Mouse (Mus musculus) spleen, postnatal 4 days (tissue): ENCODE measurements around the gene Ube2h.

Experiments used
- DNase-seq, 2 experiments: peaks; one replicate each; pipeline ENCODE4 v3.0.0; 2022; ENCODE audit warnings: low spot score in 2 of 2

The Ube2h gene

GRCm38 (mm10) chr6:30196143-30196542 lies 108.2 kb downstream of the Ube2h start:
- no peak for DNase-seq

DNA sequence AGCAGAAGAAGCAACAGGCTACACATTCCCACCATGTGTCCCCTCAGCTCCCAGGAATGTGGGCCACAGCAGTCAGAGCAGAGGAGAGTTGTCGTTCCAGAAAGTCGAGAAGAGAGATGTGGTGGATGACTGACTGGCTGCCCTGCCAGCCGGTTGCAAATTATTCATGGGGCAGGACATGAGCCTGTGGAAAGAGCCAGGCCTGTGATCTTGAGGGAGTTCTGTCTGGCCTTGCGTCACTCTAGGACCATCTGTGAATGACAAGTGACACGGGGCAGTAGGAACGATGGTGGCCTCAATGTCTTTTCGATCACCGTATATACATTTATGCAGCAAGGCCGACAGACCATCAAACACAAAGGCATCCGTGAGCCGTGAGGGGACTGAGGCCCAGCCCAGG lies 108.7 kb downstream of the Ube2h start:
- DNase-seq: no peak

DNA sequence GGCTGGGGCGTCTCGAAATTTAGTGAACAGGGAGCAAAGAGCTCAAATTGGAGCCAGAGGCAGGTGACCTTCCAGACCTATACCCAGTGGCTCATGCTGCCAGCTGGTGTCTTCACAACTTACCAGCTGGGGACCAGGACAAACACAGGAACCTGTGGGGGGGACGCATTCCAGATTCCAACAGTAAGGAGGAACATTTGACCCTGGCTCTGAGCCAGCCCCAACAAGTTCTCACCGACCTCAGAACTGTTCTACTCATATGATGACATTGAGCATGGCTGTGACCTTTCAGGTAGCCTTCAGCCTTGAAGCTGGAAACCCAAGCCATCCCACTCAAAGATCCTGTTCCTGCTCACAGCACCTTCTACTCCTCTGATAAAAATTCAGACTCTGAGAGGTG lies 120.7 kb downstream of the Ube2h start:
- no peak for DNase-seq

DNA sequence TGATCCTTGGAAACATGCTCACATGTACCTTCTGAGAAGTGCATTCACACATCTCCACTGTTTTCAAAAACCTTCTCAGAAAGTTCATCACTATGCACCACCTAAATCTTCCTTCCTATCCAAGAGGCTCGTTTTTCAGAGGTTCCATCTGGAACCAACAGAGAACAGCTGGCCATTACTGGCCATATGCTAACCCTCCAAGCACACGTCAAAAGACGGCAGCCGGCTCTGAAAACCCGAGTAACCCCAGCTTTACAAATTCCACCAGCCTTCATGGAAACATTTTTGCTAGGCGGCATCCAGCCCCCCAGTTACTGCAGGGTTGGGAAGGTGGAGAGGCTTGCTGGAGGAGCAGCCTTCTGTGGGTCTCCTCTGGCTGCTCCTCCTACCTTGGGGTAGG lies 122.3 kb downstream of the Ube2h start:
- DNase-seq: no peak

DNA sequence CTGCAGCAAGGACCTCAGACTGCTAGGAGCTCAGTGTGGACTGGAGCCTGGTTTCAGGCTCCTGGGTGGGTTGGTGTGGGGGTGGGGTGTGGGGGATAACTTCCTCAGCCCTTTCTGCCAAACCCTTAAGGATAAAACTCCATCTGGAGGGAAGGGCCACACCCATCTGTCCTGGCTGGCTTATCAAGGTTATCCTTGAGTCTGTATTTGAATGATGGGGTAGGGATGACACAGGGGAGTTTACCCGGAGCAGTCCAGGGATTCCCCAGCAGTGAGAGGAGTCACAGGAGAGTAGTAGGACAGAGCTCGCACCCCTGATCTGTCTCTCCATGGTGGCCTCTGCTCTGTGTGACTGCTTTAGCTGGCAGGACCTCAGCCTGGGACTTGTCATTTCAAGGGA lies 124.0 kb downstream of the Ube2h start:
- DNase-seq: no peak

- no peak for DNase-seq
These were observed 125.3 kb downstream of the Ube2h start for GRCm38 (mm10) chr6:30179046-30179445.

DNA sequence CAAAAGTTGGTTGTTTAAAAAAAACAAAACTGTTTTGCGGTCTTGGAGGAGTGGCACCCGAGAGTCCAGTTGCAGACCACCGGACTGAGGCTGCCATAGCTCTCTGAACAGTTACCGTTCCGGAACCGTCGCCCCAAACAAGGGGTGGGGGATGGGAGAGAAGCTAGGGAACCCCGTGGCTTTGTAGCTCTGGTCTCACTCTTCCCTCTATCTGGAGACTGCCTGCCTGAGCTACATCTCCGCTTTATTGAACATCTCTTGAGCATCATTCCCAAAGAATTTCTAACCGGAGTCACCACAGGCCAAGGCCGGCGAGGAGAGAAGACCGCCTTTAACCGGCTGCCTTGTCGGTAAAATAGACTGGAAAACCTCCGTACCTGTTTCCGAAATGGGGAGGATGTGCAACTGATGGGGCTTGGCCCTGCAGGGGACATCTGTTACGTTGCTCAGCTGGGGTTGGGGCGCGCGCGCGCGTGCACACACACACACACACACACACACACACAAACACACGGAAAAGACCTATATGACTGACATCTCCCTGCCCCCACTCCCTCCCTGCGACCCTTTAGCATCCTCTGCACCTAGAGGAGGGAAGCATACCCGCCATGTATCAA lies 126.2 kb downstream of the Ube2h start:
- no peak for DNase-seq

- DNase-seq: no peak
These were observed 127.0 kb downstream of the Ube2h start for GRCm38 (mm10) chr6:30177305-30177704.

DNA sequence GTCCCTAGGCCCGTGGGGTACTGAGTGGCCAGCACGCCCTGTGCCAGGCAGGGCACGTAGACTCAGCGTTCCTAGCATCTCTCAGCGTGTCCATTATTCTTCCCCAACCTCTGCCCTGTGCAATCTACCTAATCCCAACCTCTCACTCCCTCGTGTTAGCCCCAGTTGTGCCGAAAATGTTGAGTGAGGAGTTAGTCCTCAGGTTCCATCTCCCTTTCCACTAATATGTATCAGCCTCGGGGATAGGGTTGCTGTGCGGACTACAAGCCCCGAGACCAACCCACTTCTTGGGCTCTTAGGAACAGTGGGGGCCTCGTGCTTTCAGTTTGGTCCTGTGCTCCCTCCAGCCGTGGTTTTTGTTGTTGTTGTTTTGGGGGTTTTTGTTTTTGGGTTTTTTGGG lies 127.8 kb downstream of the Ube2h start:
- DNase-seq: no peak

DNA sequence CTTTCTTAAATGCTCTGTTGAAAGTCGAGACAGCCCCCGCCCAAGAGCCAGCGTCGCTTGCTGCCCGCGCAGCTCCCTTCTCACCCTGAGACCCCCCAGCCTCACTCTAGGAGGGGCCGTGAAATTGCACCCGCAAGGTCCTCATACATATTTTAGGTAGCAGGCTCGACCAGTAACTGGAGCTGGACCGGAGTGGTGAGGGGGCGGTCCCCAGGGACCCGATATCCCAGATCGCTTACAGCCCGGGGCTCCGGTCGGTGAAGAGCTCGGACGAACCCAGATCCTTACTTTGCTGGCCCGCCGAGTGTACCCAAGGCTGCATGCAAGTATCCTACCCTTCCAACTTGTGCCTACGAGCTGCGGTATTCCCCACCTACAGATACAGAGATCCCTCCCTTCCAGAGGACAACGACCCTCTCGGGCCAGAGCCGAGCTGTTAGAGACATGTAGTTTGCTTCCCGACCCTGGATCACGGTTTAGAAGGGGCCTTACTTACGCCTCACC lies 128.4 kb downstream of the Ube2h start:
- DNase-seq: no peak

DNA sequence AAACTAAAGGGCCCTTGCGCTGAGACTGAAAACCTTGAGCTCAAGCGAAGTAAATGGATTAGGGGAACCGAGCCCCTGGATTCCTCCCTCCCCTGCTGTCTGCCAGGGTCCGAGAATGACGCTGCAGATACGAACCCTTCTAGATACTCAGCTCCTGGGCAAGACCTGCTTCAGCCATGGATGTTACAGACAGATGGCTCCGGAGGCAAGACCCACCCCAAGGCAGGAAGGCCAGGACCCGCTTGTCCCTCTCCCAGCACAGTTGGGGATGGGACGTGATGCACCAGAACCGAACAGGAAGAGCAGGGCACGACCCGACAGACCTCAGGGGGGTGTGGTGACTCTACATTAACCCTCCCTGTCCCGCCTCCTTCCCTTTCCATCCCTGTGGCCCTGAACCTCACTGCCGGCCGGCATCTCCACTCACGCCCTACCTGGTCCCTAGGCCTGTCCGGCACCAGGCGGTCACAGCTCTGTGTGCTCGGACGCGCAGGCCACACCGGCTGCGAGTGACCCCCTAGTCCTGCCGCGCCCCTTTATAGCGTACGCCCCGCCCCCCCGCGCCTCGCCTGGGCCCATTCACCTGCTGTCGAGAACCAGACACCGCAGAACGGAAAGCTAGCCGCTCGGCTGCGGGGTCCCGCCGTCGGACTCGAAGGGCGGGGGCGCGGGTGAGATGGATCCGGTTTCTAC lies 129.0 kb downstream of the Ube2h start:
- DNase-seq: no peak

- DNase-seq: no peak
These were observed 129.7 kb downstream of the Ube2h start for GRCm38 (mm10) chr6:30174461-30175224.

DNA sequence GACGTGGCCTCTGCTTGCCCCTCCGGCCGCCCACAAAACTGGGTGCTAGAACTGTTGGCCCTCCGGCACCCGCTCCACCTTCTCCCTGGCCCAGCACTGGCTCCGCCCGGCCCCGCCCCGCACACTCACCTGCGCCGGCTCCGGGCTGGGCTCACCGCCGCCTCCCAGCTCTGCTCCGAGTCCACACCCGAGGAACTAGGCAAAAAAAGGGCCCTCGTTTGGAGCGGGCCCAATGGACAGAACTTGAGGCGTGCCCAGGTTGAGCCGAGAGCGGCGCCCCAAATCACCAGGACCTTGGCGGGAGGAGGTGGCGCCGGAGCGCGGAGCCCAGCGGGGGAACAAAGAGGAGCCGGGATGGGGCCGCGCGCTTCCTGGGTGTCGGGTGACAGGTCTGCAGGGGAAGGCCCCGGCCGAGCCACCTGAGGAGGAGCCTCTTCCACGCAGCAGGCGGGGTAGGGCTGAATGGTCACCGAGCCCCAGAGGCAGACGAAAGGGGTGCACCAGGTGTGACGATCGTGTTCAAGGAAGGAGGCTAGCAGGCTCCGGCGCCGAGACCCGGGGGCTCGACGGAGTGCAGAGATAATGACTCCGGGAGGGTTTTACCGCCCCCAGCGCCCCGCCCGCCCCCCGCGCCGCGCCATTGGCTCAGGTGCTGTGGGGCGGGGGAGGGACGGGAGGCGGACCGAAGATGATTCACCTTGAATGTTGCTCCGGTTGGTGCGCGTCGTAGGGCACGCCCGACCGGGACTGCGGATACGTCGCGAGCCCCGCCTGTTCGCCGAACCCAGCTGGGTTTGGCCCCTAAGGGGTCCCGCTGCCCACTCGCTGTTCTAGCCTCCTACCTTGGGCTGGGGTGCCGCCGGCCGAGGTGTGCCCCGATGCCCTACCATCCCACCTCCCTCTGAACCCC lies 130.5 kb downstream of the Ube2h start:
- peak in 1 of 2 experiments; percentile 72 for DNase-seq

- DNase-seq: peak in 1 of 2 experiments; percentile 74
These were observed 131.4 kb downstream of the Ube2h start for GRCm38 (mm10) chr6:30172820-30173550.

- no peak for DNase-seq
These were observed 131.9 kb downstream of the Ube2h start for GRCm38 (mm10) chr6:30172441-30172819.

DNA sequence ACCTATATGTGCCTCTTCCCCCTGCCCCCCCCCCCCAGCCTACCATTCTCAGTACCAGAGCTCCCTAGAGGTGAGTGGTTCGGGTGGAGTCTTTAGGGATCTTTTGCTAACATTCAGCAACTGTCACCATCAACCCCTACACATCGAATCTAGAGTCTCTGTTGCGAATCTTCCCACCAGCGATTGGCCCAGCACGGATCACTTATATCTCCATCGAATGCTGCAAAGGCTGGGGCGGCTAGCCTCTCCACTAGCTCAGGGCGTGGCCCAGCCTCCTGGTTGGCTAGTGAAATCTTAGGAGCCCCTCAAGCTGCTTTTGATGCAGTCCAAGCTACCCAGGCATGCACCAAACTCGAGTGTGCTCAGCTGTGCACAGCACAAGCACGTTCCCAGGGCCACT lies 132.4 kb downstream of the Ube2h start:
- no peak for DNase-seq

DNA sequence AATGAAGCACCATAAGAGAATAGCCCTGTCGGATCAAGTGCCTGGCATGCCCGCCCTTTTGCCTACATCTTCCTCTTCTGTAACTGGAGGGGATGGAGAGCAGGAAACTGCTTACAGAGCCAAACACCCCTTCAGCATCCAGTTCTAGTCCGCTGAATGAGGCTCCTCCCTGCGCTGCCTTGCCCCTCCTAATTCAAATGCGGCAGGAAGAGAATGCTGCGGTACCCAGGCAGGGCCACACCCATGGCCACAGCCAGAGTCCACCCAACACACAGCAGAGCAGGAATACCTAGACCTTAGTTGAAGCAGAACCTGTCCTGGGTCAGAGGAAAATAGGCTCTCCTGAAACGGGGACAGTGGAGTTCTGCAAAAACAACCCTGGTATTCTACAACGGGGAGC lies 133.1 kb downstream of the Ube2h start:
- no peak for DNase-seq

GRCm38 (mm10) chr6:30169148-30169547 lies 135.2 kb downstream of the Ube2h start:
- no peak for DNase-seq

- DNase-seq: no peak
These were observed 136.1 kb downstream of the Ube2h start for GRCm38 (mm10) chr6:30168275-30168674.

- DNase-seq: no peak
These were observed 137.1 kb downstream of the Ube2h start for GRCm38 (mm10) chr6:30167192-30167591.

DNA sequence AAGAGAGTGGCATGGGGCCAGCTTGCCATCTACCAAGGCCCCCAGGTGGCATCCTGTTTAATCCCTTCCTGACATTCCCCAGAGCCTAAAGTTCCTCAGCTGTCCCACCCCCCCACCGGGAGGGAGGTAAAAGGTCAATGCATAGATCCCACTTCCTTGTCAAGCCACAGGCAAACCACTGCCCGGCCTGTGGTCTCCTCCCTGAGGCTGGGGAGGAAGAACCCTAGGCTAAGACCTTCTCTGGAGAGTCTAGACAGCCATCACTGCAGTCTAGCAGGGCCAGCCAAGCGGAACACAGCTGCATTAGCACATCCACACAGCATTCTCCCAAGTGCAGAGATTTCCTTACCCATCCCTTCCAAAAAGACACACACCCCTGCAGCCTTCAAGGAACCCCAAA lies 138.0 kb downstream of the Ube2h start:
- no peak for DNase-seq
